Mouse (Mus musculus) cerebellum, adult 8-10 months (tissue): ENCODE measurements around the gene Mst1.
A peak's percentile ranks its signal among the peaks of the same experiment; 100 is the strongest.

Experiments
- DNase-seq: peaks from one replicate; pipeline ENCODE4 v3.0.0; 2022

Gene Mst1

DNA sequence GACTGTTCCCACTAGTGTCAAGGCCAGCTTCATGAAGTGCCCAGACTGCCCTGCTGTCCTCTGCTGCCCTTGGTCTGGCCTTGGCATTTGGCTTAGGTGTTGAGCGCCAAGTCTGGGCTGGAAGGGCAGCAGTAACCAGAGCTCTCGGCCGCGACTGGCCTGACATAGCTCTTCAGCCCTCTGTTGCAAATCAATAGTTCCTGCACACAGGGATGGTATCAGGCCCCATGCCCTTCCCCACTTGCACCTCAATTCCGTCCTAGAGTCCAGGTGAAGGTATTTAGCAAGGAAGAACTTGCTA, 23.0 kb upstream of the Mst1 start:
- DNase-seq, result no peak

DNA sequence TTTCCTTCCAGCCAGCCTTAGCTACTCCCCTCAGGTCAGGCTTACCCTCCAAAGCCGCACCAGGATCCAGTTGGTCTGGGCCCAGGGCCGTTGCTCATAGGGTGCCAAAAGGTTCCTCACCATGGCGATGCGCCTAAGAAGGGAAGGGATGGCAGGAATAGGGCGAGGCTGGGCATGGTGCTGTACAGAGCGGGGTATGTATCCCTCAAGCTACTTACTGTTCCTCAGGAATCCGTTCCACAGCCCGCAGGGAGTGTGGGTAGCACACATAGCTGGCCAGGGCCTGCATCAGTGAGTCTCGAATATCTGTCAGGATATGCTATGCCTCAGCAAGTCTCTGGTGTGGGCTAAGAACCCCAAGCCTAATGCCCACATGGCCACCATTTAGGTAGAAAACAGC, 21.9 kb upstream of the Mst1 start:
- no peak for DNase-seq

DNA sequence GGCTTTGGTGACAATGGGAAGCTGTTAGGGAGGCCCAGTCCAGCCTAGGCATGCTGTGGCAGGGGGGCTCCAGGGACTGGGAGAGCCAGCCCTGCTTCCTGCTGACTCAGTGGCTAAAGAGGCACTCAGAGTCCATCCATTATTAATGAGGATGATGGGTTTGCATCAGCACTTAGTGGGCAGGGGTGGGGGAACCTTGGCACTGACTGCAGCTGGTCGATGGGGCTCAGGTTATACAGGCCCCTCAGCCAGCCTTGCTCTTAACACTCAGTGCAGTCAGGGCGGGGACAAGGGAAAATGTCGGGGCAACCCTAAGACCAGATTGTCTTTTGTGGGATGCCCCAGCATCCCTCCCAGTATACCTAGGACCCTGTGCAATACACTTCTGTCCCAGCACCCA, 18.1 kb upstream of the Mst1 start:
- no peak for DNase-seq

DNA sequence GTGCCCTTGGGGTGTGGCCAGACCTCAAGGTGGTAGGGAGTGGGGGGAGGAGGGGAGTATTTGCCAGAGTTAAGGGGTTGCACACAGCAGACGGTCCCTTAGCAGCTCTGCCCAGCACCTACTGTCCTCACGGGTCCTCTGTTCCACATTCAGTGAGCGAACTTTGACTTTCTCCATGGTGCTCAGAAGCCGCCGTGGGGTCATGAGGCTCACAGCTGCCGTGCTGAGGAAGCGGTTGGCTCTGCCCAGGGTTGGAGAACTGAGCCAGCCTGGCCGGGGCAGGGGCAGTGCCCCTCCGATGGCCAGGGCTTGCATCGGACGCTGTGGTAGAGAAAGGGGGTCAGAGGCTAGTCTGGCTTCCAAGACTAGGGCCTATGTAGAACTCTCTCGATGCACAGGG, 16.9 kb upstream of the Mst1 start:
- no peak for DNase-seq

DNA sequence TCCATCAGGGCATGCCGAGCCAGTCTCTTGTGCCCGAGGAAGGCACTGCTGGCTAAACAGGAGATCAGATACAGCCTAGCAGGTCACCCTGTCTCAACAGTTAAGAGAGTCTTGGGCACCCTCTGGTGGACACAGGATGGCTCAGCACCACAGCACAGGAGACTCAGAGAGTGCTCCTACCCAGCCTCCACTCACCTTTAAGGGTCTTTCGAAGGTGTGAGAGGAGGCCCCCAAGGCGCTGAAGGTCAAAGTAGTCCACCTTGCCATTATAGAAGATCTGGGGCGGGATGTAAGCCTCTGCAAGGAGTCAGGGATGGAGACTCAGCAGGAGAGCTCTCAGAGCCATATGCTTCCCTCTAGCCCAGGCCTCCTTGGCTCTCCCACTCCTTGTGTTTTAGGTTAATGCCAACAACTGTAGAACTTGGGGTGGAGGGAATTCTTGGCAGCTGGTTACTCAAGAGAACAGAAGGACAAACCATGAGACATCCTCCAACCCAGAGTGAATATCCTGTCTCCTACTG, 14.7 kb upstream of the Mst1 start:
- peak; percentile 84 for DNase-seq

DNA sequence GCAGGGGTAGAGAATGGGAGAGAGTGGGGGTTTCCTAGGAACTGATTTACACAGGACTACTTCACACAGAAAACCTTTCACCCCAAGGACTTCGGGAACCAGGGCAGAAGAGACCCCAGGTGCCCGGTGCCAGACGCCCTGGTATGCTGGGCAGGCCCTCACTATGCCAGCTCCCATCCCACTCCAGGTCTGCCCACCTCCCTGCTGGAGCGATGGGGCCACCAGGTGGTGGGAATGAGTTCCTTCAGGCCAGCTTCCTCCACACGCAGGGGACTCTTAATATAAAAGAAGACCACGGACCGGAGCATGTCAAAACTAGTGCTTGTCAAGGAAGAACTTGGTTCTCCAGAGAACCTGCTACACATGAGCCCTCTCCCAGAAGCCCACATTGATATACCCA, 13.0 kb upstream of the Mst1 start:
- DNase-seq, result no peak

DNA sequence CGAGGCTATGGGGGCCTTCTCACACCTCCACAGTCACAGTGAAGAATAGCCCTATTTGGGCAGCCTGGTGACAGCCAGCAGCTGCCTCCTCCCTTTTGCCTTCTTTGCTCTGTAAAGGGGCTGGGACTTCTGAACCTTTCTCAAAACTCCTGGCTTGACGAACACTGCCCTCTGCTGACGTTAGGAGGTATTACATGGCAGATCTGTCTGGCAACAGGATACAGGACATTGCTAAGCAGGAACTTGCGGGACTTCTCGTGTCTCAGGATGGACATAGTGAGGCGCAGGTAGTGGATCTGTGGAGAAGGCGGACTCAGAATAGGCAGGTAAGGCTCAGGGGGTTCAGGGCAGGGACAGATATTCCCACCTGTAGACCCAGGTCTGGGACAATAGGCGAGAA, 12.3 kb upstream of the Mst1 start:
- DNase-seq, result peak; percentile 89

DNA sequence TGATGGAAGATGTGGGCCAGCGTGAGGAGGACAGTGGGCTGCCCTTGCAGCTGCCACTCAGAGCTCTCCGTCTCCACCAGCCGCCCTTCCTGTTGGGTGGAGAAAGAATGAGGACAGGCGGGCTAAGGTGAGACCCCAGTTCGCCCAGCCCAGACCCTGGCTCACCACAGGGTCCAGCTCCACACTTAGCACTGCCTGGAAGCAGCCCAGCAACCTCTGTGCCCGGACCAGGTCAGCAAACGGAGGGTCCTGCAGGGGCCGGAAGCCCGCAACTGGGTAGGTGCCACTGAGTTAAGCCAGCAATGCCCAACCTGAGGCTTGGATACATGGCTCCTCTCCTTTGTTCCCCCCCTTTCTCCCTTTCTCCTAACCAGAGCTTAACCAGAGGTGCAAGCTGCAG, 11.2 kb upstream of the Mst1 start:
- DNase-seq, result no peak

DNA sequence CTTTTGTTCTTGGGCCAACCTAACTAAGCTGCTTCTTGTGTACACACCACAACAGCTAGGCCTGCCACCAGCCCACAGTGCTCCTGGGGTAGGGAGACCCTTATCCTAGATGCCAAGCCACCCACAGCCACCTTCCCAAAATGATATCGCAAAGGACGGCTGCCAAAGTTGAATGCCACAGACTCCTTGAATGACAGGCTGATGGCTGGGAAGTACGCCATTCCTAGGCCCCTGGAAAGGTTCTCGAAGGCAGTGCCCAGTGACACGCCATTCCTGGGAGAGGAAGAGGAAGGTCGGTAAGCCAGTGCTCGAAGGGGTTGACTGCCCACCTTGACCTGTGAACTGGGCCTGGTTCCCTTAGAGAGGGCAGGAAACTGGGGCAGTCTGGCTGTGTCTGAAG, 10.7 kb upstream of the Mst1 start:
- no peak for DNase-seq

DNA sequence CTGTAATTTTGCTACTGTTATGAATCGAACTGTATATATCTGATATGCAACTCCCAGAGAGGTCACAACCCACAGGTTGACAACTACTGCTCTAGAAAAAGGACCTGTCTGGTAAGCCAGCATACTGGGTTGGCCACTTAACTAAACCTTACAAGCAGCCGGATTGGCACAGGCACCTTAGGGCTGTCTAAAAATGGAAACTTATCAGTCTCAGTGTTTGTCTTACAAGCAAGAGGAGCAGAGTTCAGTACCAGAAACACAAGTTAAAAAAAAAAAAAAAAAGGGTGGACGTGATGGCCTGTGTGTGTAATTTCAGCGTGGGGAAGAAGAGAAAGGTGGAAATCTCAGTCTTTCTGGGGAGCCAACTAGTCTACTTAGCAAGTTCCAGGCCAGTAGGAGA, 8.4 kb upstream of the Mst1 start:
- DNase-seq, result no peak

DNA sequence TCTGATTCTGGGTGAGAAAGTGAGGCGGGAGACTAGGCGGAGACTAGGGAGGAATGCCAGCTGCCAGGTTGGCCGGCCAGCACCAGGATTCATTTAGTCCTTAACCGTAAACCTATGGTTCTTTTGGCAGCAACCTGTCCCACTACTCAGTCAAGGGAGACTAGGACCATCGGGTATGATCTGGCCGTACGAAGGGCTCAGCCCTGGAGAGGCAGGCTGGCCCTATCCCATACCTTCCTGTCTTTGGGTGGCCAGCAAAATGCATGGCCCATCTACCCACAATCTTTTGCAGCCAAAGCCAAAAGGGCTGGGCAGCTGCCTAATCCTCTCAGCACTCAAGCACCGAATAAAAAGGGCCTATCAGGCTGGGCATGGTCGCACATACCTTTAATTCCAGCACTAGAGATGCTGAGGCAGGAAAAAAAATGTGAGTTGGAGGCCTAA, 7.7 kb upstream of the Mst1 start:
- DNase-seq, result peak; percentile 63

DNA sequence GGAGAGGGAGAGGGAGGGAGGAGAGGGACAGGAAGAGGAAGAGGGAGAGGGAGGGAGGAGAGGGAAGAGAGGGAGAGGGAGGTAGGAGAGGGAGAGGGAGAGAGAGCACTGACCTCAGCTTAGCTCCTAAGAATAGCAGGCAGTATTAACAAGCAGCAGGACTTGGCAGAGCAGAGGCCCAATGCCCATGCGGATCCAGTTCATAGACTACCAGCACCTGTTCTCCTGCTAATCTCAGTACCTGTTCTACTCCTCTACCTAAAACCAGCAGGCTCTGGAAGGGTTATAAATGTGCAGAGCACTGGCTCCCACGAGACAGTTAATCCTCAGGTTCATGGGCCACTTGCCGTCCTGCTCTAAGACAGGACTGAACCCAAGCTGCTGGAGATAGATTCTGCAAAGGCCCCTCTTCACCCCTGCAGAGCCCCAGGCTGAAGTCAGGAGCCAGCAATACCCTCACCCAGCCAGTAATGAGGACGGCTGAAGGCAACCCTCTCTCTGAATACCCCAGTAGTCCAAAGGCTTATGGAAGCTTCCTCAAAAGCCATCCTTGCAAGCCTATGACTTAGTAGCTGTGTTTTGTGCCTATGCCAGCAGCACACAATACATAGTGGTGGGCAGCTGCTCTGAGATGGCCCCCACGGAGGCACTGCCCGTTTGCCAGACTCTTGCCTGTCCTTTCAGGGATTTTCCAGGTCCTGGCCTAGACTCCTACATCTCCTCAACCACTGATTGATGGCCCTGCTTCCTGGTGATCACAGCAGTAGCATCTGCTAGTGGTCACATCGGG, 6.9 kb upstream of the Mst1 start:
- peak; percentile 82 for DNase-seq

DNA sequence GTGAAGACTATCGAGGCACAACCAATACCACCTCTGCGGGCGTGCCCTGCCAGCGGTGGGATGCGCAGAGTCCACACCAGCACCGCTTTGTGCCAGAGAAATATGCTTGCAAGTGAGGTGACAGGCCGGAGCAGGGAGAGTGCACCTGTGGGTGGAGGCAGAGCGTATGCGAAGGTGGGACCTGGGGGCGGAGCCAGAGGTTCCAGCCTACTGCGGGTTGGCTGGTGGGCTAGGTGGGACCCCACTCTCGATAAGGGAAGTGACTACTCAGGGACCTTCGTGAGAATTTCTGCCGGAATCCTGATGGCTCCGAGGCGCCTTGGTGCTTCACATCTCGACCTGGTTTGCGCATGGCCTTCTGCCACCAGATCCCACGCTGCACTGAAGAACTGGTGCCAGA, 2.3 kb downstream of the Mst1 start:
- peak; percentile 42 for DNase-seq

DNA sequence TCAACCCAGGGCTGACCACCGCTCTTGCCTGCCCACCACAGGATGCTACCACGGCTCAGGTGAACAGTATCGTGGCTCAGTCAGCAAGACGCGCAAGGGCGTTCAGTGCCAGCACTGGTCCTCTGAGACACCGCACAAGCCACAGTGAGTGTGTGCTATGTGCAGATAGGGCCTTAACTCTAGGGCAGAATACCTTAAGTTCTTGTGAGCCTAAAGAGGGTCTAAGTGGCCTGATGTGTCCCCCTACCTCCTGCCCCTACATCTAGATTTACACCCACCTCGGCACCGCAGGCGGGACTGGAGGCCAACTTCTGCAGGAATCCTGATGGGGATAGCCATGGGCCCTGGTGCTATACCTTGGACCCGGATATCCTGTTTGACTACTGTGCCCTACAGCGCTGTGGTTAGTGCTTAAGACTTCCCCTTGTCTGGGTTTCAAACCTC, 2.8 kb downstream of the Mst1 start, which contains the start of gene Rnf123:
Rnf123 (minus strand) TSS at position 359 of the 444 bp plus-strand sequence.
- no peak for DNase-seq

DNA sequence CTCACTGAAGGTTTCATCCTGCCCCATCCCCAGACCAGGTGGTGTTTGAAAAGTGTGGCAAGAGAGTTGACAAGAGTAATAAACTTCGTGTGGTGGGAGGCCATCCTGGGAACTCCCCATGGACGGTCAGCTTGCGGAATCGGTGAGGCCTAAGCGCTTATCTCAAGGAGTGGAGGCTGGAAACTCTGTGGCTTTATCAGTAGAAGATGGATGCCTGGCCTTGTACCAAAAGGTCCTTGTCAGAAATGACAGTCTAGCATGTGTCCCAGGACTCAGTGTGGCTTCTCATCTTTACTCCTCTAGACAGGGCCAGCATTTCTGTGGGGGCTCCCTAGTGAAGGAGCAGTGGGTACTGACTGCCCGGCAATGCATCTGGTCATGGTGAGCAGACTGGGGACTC, 3.3 kb downstream of the Mst1 start:
- no peak for DNase-seq

DNA sequence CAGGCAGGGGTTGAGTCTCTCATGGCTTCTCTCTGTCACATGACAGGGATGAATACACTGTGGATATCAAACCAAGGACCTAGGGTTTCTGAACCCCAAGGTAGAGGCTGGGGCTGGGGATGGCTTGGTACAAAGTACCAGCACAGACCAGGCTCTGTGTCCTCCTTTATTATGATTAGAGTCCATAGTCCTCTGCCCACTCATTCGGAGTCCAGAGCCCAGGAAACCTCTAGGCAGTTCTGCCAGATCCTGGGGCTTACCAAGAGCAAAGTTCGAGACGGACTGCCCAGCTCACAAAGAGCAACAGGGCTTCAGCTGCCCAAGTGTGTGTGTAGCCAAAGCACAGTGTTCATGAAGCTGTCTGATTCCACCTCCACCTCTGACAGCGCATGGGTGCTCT, 5.0 kb downstream of the Mst1 start:
- DNase-seq, result no peak

DNA sequence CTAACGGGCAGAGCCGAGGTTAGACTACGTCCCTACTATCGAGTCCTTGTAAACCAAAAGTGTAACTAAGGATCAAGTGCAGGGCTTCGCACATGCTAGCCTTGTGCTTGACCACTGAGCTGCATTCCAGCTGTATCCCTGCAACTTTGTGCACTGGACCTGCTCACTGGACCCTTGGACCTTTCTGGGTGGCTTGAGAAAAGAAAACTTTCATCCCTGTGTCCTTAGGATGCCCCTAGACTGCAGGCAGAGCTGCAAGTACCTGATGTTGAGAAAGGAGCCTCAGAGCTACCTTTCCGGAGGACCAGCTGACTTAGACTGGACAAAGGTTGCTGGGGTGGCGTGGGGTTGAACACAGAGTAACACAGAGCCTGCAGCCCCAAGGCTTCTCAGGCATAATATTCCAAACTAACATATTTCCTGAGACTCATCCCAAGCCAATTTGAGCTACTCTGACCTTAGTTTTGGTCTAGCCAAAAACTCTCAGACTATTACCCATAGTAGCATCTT, 10.4 kb downstream of the Mst1 start:
- DNase-seq, result no peak

DNA sequence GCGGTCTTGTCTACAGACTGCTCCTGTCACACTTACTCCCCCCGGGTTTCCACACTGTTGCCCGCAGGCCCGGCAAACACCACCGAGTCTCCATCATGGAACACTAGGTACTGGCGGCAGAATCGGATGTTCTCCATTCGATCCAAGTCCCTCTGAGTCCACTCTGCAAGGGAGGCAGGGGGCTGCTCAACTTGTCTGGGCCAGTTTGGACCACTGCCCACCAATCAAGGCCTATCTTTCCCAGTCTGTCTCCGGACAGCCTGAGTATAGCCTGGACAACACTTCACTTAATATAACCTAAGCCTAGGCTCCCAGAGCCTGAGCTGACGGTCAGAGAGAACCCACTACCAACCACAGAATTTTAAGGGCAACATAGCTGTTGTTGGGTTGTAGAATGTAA, 13.3 kb downstream of the Mst1 start:
- no peak for DNase-seq

DNA sequence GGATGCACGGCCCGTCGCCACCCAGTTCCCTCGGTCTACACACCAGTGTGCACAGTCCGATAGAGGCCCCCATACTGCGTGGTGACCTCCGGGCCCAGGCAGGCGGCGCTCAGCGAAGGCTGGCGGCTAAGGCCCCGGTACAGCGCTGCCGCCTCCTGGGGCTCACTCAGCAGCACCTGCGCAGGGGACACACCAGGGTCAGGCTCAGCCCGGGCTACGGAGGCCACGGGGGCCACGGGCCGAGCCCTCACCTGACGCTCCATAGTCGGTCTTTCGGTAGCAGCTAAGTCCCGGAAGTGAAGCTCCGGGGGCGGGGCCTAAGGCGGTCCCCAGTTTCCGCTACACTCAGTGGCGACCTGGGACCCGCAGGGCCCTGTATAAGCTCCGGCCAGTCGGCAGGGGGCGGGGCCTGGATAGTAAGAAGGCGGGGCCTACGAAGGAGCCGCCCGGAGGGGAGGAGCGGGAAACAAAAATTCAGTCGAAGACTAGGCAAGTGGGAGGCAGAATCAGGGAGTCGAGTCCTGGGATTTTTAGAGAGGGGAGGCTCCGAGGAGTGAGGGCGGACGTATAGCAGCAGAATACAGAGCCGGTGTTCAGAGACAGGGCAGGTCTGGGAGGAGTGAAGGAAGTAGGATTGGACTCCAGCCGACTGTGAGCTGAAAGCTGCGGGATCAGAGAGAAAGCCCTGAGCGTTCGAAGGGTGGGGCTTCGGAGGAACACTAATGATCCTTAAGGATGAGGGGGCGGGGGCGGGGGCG, 14.1 kb downstream of the Mst1 start, which contains the start of gene Apeh:
Apeh (minus strand) TSS at position 423 of the 758 bp plus-strand sequence.
- DNase-seq, result peak; percentile 93

DNA sequence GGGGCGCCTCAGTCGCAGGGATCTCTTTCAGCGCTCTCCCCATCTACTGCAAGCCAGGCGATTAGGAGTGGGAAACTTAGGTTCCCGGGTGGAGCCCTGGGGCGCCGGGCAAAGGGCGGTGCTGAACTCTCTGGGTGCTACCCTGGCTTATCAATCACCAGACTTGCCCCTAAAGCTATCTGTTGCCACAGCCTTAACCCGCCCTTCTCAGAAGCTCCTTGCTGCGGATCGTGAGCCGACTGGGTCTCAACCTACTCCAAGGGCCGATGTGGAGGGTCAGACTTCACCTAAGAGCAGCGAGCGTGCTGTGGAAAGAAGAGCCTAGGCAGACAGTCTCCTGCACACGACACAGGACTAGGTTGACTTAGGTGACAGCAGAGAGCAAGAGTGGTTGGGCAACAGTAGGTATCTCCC, 14.8 kb downstream of the Mst1 start:
- no peak for DNase-seq

DNA sequence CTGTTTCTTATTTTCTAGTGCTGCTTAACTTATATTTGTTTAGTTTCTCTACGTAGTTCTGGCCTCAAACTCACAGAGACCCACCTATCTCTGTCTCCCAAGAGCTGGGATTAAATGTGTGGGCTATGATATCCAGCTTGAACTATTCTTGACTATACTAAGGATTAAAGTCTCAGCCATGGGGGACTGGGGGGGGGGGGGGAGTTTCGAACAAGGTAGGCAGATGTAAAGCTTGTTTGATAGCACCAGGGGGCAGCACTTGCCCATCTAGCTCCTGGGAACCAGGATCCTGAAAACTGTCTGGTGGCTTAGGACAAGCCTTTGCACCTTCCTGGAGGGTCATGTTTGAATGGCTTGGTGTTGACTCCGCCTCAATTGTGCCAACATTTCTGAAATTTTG, 15.3 kb downstream of the Mst1 start:
- peak; percentile 74 for DNase-seq

DNA sequence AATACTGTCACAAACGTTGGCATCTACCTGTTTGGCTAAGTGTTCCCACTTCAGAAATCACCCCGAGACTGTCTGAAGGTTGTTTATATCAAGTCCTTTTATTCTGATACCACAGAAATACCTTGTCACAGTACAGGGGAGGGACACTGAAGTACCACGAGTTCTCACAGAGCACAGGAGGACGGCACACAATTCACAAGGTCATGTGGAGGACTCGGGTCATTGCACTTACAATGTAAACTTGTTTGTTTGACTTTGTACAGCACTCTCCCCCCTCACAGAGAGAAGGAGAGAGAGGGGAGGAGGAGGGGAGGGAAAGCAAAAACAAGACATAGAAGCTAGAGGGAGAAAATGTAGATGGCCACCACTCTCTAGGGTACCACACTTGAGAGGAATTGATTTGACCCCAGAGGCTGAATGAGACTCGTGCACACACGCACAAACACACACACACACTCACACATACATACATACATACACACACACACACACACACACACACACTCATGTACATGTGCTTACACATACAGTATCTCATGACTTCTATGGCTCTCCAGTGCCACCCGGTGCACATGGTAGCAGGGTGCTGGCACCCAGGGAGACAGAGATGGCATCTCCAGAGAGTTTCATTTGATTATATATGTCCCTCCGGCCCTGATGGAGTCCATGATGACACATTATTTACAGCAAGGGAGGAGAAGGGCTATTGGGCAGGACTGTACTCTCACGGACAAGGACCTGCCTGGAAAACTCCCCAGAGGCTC, 15.9 kb downstream of the Mst1 start:
- DNase-seq, result no peak

DNA sequence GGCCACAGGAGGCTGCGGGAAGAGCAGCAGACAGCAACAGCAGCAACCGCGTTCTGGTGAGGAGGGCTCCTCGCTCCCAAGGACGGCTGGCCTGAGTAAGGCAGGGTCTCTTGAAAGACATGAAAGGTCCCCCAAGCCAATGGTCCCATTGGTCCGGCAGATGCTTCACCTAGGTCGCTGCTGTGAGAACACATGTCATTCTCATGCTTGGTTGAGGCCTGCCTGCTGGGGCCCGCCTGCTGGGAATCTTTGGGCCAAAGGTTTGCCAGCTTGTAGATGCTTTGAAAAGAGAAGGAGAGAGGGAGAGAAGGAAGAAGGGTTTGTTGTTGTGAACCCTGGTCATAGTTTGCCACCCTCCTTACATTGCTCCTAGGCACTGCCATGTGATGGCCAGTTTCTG, 19.4 kb downstream of the Mst1 start:
- peak; percentile 53 for DNase-seq
